Mouse (Mus musculus): Measurements from ENCODE around the gene Atxn7l3b.

GRCm38 (mm10) chr10:112884064-112884463, 44.7 kb downstream of the Atxn7l3b start:
- no peak for TF ChIP-seq CTCF (IDR thresholded peaks at IDR 0.05; ENCODE audit: control insufficient read depth, insufficient read depth, insufficient read length)
- TF ChIP-seq USF1 (IDR thresholded peaks at IDR 0.05; ENCODE audit: low read depth): no peak
- no peak for TF ChIP-seq MYOD1 (IDR thresholded peaks at IDR 0.05; ENCODE audit: control insufficient read depth, insufficient read length, low read depth)
- TF ChIP-seq MYOG (IDR thresholded peaks at IDR 0.05; ENCODE audit: control insufficient read depth, extremely low read depth, insufficient read length): no peak
